Mouse (Mus musculus) layer of hippocampus, adult 9-11 months (tissue): ENCODE measurements around the gene Slc31a1.

Source experiments
- DNase-seq: peaks from one replicate; pipeline ENCODE4 v3.0.0; 2022

Slc31a1 gene

GRCm38 (mm10) chr4:62360088-62360804 lies at the start of gene Slc31a1, which contains the start of gene Fkbp15:
TSS of gene Slc31a1 (plus strand) at chr4:62360727.
TSS of gene Fkbp15 (minus strand) at chr4:62360548.
- peak; percentile 99 for DNase-seq

- no peak for DNase-seq
Measured at GRCm38 (mm10) chr4:62312821-62313220, 47.7 kb upstream of the Slc31a1 start.

GRCm38 (mm10) chr4:62313641-62314211 lies 46.8 kb upstream of the Slc31a1 start:
- no peak for DNase-seq

- DNase-seq, result no peak
Measured at GRCm38 (mm10) chr4:62314516-62314915, 46.0 kb upstream of the Slc31a1 start.

- DNase-seq, result no peak
Measured at GRCm38 (mm10) chr4:62316456-62316855, 44.1 kb upstream of the Slc31a1 start.

- DNase-seq, result no peak
Measured at GRCm38 (mm10) chr4:62318294-62318693, 42.2 kb upstream of the Slc31a1 start.

GRCm38 (mm10) chr4:62322684-62323083 lies 37.8 kb upstream of the Slc31a1 start:
- DNase-seq, result peak; percentile 64

- DNase-seq, result no peak
Measured at GRCm38 (mm10) chr4:62326111-62326510, 34.4 kb upstream of the Slc31a1 start.

- no peak for DNase-seq
Measured at GRCm38 (mm10) chr4:62328941-62329660, 31.4 kb upstream of the Slc31a1 start.

- DNase-seq, result no peak
Measured at GRCm38 (mm10) chr4:62331977-62332376, 28.6 kb upstream of the Slc31a1 start.

GRCm38 (mm10) chr4:62338536-62338935 lies 22.0 kb upstream of the Slc31a1 start:
- DNase-seq, result no peak

GRCm38 (mm10) chr4:62344000-62344399 lies 16.5 kb upstream of the Slc31a1 start:
- no peak for DNase-seq

- no peak for DNase-seq
Measured at GRCm38 (mm10) chr4:62345827-62346226, 14.7 kb upstream of the Slc31a1 start.

- no peak for DNase-seq
Measured at GRCm38 (mm10) chr4:62347605-62348328, 12.8 kb upstream of the Slc31a1 start.

GRCm38 (mm10) chr4:62348329-62348705 lies 12.2 kb upstream of the Slc31a1 start:
- no peak for DNase-seq

- DNase-seq, result no peak
Measured at GRCm38 (mm10) chr4:62349371-62349770, 11.2 kb upstream of the Slc31a1 start.

GRCm38 (mm10) chr4:62357631-62358148 lies 2.8 kb upstream of the Slc31a1 start:
- peak; percentile 9 for DNase-seq

- no peak for DNase-seq
Measured at GRCm38 (mm10) chr4:62359256-62359775, 1.2 kb upstream of the Slc31a1 start.

- no peak for DNase-seq
Measured at GRCm38 (mm10) chr4:62360805-62361455, 403 bp downstream of the Slc31a1 start.

GRCm38 (mm10) chr4:62361571-62361970 lies 1.0 kb downstream of the Slc31a1 start:
- no peak for DNase-seq

- DNase-seq, result no peak
Measured at GRCm38 (mm10) chr4:62361997-62362396, 1.5 kb downstream of the Slc31a1 start.

- no peak for DNase-seq
Measured at GRCm38 (mm10) chr4:62362437-62362836, 1.9 kb downstream of the Slc31a1 start.
